Mouse (Mus musculus) ES-Bruce4 (cell line): ENCODE measurements around the gene Kmt2b.

ENCODE experiments used
- CTCF ChIP-seq: IDR thresholded peaks from one replicate; pipeline ENCODE4 v1.8.1; 2011; ENCODE audit warnings: low read depth, low read length
- POLR2A ChIP-seq: IDR thresholded peaks from one replicate; pipeline ENCODE4 v1.8.1; 2011; ENCODE audit warnings: low read length; ENCODE audit not compliant: insufficient read depth

GRCm38 (mm10) chr7:30557901-30558514 is 30.5 kb downstream of the Kmt2b start:
- TF ChIP-seq CTCF, result no peak
- TF ChIP-seq POLR2A, result no peak
